ENCODE assay signal across 8 mouse cellular contexts in the genomic region with DNA sequence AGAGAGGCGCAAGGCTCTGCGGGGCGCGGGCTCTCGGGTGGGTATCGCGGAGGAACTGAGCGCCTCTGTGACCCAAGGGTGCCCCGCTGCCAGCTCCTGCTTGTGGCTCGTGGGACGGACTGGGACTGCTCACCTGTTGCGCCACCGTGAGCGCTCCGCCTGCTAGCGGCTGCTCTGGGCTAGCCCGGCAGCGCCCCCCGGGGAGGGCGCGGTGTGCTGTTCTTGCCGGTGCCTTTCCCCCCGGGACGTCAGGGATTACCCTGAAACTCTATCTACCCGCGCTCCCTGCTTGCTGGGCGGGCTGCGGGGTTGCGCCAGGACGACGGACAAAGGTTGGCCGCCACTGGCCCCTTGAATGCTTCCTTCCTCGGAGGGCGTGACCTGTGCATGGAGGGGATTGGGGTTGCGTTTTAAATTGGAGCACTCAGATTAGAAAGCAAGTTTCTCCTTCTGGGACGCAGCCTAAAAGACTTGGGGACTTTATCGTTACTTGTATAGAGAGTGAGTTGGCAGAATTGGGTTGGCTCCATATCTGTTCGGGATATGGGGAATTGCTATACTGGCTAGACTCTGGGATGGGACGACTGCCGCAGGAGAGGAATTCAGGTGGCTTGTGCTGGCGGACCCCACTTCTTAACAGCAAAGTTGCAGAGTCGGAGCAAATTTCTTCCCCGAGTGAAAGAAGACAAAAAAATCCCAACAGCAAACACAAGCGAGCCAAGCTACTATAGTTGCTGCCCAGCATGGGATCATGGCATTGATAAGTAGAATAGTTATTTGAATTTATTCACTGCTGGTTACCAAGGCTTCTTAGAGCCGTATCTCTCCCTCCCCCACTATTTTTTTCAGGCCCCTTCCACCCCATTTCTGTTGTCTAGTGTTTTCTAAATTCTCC. TPM values are rescaled to one million over a fixed set of nuclear protein-coding genes. Genes with fewer than 3 reads are reported as not detected.
DNase-seq lines count a peak whose midpoint lies in the region; ATAC-seq and TF ChIP-seq lines count a peak whose summit lies in the region.

No protein-coding gene starts in this region.

- H3K4me1 ChIP-seq in heart, embryonic 10.5 days, result peaks cover 28% of the 10 kb centered on the region
- peaks cover 62% of the 10 kb centered on the region for H3K4me1 ChIP-seq in kidney, embryonic 15.5 days
- peaks cover 25% of the 10 kb centered on the region for H3K4me1 ChIP-seq in small intestine, adult 2 months (ENCODE audit: control insufficient read depth, insufficient read depth, insufficient read length, low read length)

- peak; percentile 45 to 52 for DNase-seq in right cerebral cortex, postnatal 10 days (ENCODE audit: low spot score in 2 of 2)
- DNase-seq in right cerebral cortex, postnatal 36 days (ENCODE audit: low spot score in 2 of 2), result no peak
- DNase-seq in embryo, embryonic 11 days, result peak; percentile 74
- no peak for DNase-seq in heart, embryonic 10.5 days (ENCODE audit: low spot score)
- DNase-seq in lung, postnatal 25 days (ENCODE audit: low spot score), result peak; percentile 38
- DNase-seq in cerebellum, adult 18-20 months, result no peak

- no peak for TF ChIP-seq POLR2A in small intestine, adult 2 months (IDR thresholded peaks at IDR 0.05; ENCODE audit: low read depth, low read length)

- H3K4me2 ChIP-seq in kidney, embryonic 15.5 days, result peak overlapping the region; percentile 92

- peak overlapping the region; percentile 72 for H3K9ac ChIP-seq in kidney, embryonic 15.5 days

- WGBS in heart, embryonic 10.5 days, result under 1% methylated on average over 45 of the region's 45 CpGs
- WGBS in kidney, embryonic 15.5 days, result under 1% methylated on average over 45 of the region's 45 CpGs
- WGBS in small intestine, adult 2 months, result under 1% methylated on average over 45 of the region's 45 CpGs

- peaks cover 13% of the 10 kb centered on the region for H3K27me3 ChIP-seq in heart, embryonic 10.5 days (ENCODE audit: insufficient read depth, poor library complexity, severe bottlenecking)
- H3K27me3 ChIP-seq in kidney, embryonic 15.5 days, result peaks cover 27% of the 10 kb centered on the region
- no peaks in the 10 kb centered on the region for H3K27me3 ChIP-seq in small intestine, adult 2 months (ENCODE audit: control insufficient read depth, insufficient read depth, low read length)

- peak overlapping the region; percentile 80 for H3K4me3 ChIP-seq in heart, embryonic 10.5 days
- peak overlapping the region; percentile 73 for H3K4me3 ChIP-seq in kidney, embryonic 15.5 days (replicated peaks)
- peak overlapping the region; percentile 69 for H3K4me3 ChIP-seq in small intestine, adult 2 months (ENCODE audit: low read depth, low read length)

- peak; percentile 71 for ATAC-seq in kidney, embryonic 15.5 days (replicated peaks; ENCODE audit: low FRiP score)

- TF ChIP-seq CTCF in small intestine, adult 2 months (IDR thresholded peaks at IDR 0.05; ENCODE audit: extremely low read depth, insufficient read length, insufficient replicate concordance, low read depth, low read length), result no peak

- H3K36me3 ChIP-seq in heart, embryonic 10.5 days, result no peaks in the 10 kb centered on the region
- H3K36me3 ChIP-seq in kidney, embryonic 15.5 days, result no peaks in the 10 kb centered on the region
- H3K36me3 ChIP-seq in small intestine, adult 2 months (ENCODE audit: control insufficient read depth, insufficient read depth, low read length), result no peaks in the 10 kb centered on the region

- H3K9me3 ChIP-seq in heart, embryonic 10.5 days, result no peaks in the 10 kb centered on the region
- no peaks in the 10 kb centered on the region for H3K9me3 ChIP-seq in kidney, embryonic 15.5 days (replicated peaks)

- peak overlapping the region; percentile 85 for H3K27ac ChIP-seq in heart, embryonic 10.5 days
- H3K27ac ChIP-seq in kidney, embryonic 15.5 days, result peak overlapping the region; percentile 92
- H3K27ac ChIP-seq in small intestine, adult 2 months (ENCODE audit: insufficient read depth, low read depth, low read length), result peak overlapping the region; percentile 48

RNA-seq across cellular contexts. Expression of gene Spata13, which starts 1.3 kb away (rescaled TPM):
- 21.2 and 24.7 TPM in 2 replicates for polyA plus RNA-seq in heart, embryonic 10.5 days (2016; fragmentation: Nextera tagmentation; extraction: Ambion mirVana)
- 55.1 and 64.4 TPM in 2 replicates for polyA plus RNA-seq in kidney, embryonic 15.5 days (2015; fragmentation: Nextera tagmentation; extraction: Ambion mirVana)
- polyA plus RNA-seq in small intestine, adult 2 months (2012; rRNA removed), result 10.1 and 21.6 TPM in 2 replicates

Comparison
In these comparisons a context has a peak if more than half of its experiments do, and no peak if none do; other contexts are left out.
1. DNase-seq: peak in right cerebral cortex, postnatal 10 days (2 of 2), embryo, embryonic 11 days (single experiment) and lung, postnatal 25 days (single experiment); none in right cerebral cortex, postnatal 36 days (0 of 2), heart, embryonic 10.5 days (single experiment) and cerebellum, adult 18-20 months (0 of 2).
2. Peak in every context shown above with its lines, with median percentiles within 50 percentile points of each other: H3K27ac ChIP-seq and H3K4me3 ChIP-seq.